Mouse (Mus musculus) gastrocnemius, adult 2 months (tissue): ENCODE results near the gene Trmt2a. TPM values are rescaled to one million over a fixed set of nuclear protein-coding genes. Genes with fewer than 3 reads are reported as not detected.

Experiments
- DNase-seq: peaks from one replicate; pipeline ENCODE4 v3.0.0; 2022
- H3K27ac ChIP-seq: fragments of 200-600 bp; 2 replicates; pipeline ENCODE4 v1.8.1; 2022; ENCODE audit warnings: mild to moderate bottlenecking
- H3K4me3 ChIP-seq: fragments of 200-600 bp; 2 replicates; pipeline ENCODE4 v1.8.1; 2022; ENCODE audit warnings: mild to moderate bottlenecking, moderate library complexity
- CTCF ChIP-seq: fragments of 200-600 bp; IDR thresholded peaks from 2 replicates; pipeline ENCODE4 v1.8.1; 2022; ENCODE audit warnings: antibody characterized with exemption, mild to moderate bottlenecking, moderate library complexity
- intact Hi-C: fragments of 180-260 bp; cut with DNase I; formaldehyde crosslinking; loops from one replicate; pipeline ENCODE4 v1.15.1; 2025
- long read RNA-seq, 2 experiments: library from polyadenylated mRNA; stranded (forward); transcript quantifications; one replicate each; pipeline ENCODE4 v2.0.0; 2021
- total RNA-seq, 2 experiments: library from RNA; stranded (reverse); gene quantifications; 2 replicates each; pipeline ENCODE4 v1.2.3; 2021

Trmt2a gene
- 10 to 100 TPM in 1 of 2 experiments, 1 to 10 TPM in 1; 9.7 to 12.0 TPM for total RNA-seq
- long read RNA-seq, experiment 1, transcript Trmt2a-203 (12 exons, 2,367 nt): major isoform, 8 of 13 reads
- long read RNA-seq, experiment 1, partial matches to known transcripts: 0 of 13 reads
- long read RNA-seq, experiment 1, other reads (novel, unspliced or antisense): 5 of 13 reads
- long read RNA-seq, experiment 2, transcript Trmt2a-203 (12 exons, 2,367 nt): major isoform, 11 of 14 reads
- long read RNA-seq, experiment 2, partial matches to known transcripts: 0 of 14 reads
- long read RNA-seq, experiment 2, other reads (novel, unspliced or antisense): 3 of 14 reads

GRCm38 (mm10) chr16:18248433-18249363 lies at the start of gene Trmt2a, which contains the start of gene Ranbp1:
Trmt2a (plus strand) TSS chr16:18248679.
Ranbp1 (minus strand) TSS chr16:18248732.
- DNase-seq: peak; percentile 100
- peak within 1 kb of the TSS; percentile 93 for H3K4me3 ChIP-seq
- intact Hi-C loops: loop anchor here (5.0 kb wide), 1 partner anchor 39 kb away; the partner anchor contains the start of gene Dgcr8

GRCm38 (mm10) chr16:18200062-18200461 lies 48.4 kb upstream of the Trmt2a start:
- H3K27ac ChIP-seq: no peak overlapping the region
- no peak for TF ChIP-seq CTCF
- no peak overlapping the region for H3K4me3 ChIP-seq
- no peak for DNase-seq
- intact Hi-C loops: no loop called here

More at GRCm38 (mm10) chr16:18248433-18249363, at the start of gene Trmt2a, which contains the start of gene Ranbp1:
- H3K27ac ChIP-seq: peak within 1 kb of the TSS; percentile 97
- TF ChIP-seq CTCF: no peak

- no peak overlapping the region for H3K27ac ChIP-seq
- intact Hi-C loops: no loop called here
- no peak overlapping the region for H3K4me3 ChIP-seq
- no peak for DNase-seq
- TF ChIP-seq CTCF: no peak
Measured at GRCm38 (mm10) chr16:18201620-18202019, 46.9 kb upstream of the Trmt2a start.

GRCm38 (mm10) chr16:18202061-18202460 lies 46.4 kb upstream of the Trmt2a start:
- intact Hi-C loops: no loop called here
- Histone ChIP-seq H3K4me3 (no peak overlapping the region), H3K27ac (no peak overlapping the region)
- TF ChIP-seq CTCF: no peak
- no peak for DNase-seq

GRCm38 (mm10) chr16:18203430-18204091 lies 44.9 kb upstream of the Trmt2a start:
- no peak for DNase-seq
- TF ChIP-seq CTCF: no peak
- Histone ChIP-seq H3K4me3 (no peak overlapping the region), H3K27ac (no peak overlapping the region)
- intact Hi-C loops: no loop called here

GRCm38 (mm10) chr16:18210701-18211416 lies 37.6 kb upstream of the Trmt2a start:
- DNase-seq: peak; percentile 61
- peak; percentile 84 for TF ChIP-seq CTCF
- Histone ChIP-seq H3K4me3 (no peak overlapping the region), H3K27ac (no peak overlapping the region)
- intact Hi-C loops: loop anchor here (1.0 to 2.0 kb wide), 3 partner anchors 34 to 159 kb away; partner anchors contain the start of gene Dgcr6

- no peak overlapping the region for H3K27ac ChIP-seq
Measured at GRCm38 (mm10) chr16:18211417-18212171, 36.9 kb upstream of the Trmt2a start.

GRCm38 (mm10) chr16:18213689-18214088 lies 34.8 kb upstream of the Trmt2a start:
- TF ChIP-seq CTCF: no peak
- intact Hi-C loops: no loop called here
- Histone ChIP-seq H3K4me3 (no peak overlapping the region), H3K27ac (no peak overlapping the region)
- no peak for DNase-seq

More at GRCm38 (mm10) chr16:18211417-18212171, 36.9 kb upstream of the Trmt2a start:
- intact Hi-C loops: loop anchor here (1.0 to 2.0 kb wide), 3 partner anchors 35 to 159 kb away; partner anchors contain the start of gene Dgcr6
- TF ChIP-seq CTCF: peak; percentile 100
- DNase-seq: peak; percentile 91
- no peak overlapping the region for H3K4me3 ChIP-seq

- TF ChIP-seq CTCF: no peak
- H3K27ac ChIP-seq: peak overlapping the region; percentile 51; the same call in 1 of the 2 replicates
- intact Hi-C loops: no loop called here
Measured at GRCm38 (mm10) chr16:18214858-18215257, 33.6 kb upstream of the Trmt2a start.

GRCm38 (mm10) chr16:18217579-18217978 lies 30.9 kb upstream of the Trmt2a start, which contains the start of gene Ccdc188:
Ccdc188 (plus strand) TSS chr16:18217879.
- no peak for DNase-seq
- intact Hi-C loops: no loop called here
- Histone ChIP-seq H3K4me3 (no peak within 1 kb of the TSS), H3K27ac (no peak within 1 kb of the TSS)
- no peak for TF ChIP-seq CTCF

More at GRCm38 (mm10) chr16:18214858-18215257, 33.6 kb upstream of the Trmt2a start:
- H3K4me3 ChIP-seq: peak overlapping the region; percentile 59
- DNase-seq: no peak

- DNase-seq: no peak
- no peak for TF ChIP-seq CTCF
- Histone ChIP-seq H3K27ac (no peak overlapping the region), H3K4me3 (no peak overlapping the region)
- intact Hi-C loops: no loop called here
Measured at GRCm38 (mm10) chr16:18218580-18218996, 29.9 kb upstream of the Trmt2a start.
